Mouse (Mus musculus) liver, adult (tissue): ENCODE measurements around the gene Gm9970.

ENCODE experiments used
- GATA4 ChIP-seq: IDR thresholded peaks from 2 replicates; pipeline ENCODE4 v1.6.1; 2014; ENCODE audit warnings: mild to moderate bottlenecking, low read length; ENCODE audit not compliant: insufficient replicate concordance

Gene Gm9970

GRCm38 (mm10) chr5:31252151-31252550 lies 11.1 kb upstream of the Gm9970 start:
- no peak for TF ChIP-seq GATA4

DNA sequence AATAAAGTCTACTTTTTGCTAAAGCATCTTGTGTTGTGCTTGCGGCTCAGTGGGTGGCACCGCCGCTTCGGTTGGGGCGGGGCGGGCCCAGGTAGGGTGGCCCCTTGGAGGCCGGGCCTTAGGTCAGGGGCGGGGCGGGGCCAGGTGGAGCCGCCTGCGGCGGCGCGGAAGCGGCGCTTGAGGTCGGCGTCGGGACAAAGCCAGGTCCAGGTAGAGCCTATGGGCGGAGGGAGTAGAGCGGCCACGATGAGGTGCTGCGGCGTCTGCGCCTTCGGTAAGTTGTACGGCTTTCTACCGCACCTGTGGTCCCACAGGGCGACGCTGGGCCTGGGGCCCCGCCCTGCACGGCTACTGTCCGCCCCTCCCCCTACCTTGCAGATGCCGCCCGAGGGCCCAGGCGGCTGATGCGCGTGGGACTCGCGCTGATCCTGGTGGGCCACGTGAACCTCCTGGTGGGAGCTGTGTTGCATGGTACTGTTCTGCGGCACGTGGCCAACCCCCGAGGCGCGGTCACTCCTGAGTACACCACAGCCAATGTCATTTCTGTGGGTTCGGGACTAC lies 10.6 kb upstream of the Gm9970 start, which contains the start of gene Krtcap3:
Krtcap3 (plus strand) TSS at position 151 of the 561 bp plus-strand sequence.
- no peak for TF ChIP-seq GATA4

GRCm38 (mm10) chr5:31250716-31251115 lies 9.7 kb upstream of the Gm9970 start:
- no peak for TF ChIP-seq GATA4

- no peak for TF ChIP-seq GATA4
Measured at GRCm38 (mm10) chr5:31242191-31242590, 1.2 kb upstream of the Gm9970 start.

- no peak for TF ChIP-seq GATA4
Measured at GRCm38 (mm10) chr5:31241522-31242034, 546 bp upstream of the Gm9970 start.

DNA sequence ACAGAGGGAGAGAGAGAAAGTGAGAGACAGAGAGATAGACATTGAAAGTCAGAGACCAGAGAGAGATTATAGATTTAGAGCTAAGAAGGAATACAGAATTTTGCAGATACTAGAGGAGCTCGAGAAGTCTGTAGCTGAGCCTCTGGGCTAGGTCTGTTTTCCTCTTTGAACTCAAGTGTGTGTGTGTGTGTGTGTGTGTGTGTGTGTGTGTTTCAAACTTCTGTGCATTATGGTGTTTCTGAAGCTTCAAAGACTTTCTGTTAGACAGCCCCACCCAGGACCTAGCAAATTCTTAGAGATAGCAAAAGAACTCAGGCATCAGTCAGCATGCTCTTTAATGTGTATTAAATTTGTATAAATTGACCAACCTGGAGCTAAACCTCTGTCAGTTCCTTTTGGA lies 14.4 kb downstream of the Gm9970 start:
- TF ChIP-seq GATA4: no peak

DNA sequence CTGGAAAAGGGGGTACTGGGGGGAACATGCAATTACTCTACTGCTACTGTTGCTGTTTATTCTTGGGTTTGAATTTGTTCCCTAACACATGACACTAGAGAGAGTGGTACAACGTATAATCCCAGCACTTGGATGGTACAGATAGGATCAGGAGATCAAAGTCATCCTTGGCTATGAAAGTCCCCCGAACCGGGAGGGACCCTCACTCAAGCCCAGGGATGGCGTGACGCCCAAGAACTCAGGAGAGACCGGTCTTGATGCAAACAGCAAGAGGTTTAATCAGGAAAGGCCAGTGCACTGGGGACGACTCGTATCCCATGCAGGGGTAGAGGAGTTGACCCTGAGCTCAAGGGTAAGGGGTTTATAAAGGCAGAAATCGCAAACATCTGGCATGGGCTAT lies 18.3 kb downstream of the Gm9970 start:
- no peak for TF ChIP-seq GATA4

DNA sequence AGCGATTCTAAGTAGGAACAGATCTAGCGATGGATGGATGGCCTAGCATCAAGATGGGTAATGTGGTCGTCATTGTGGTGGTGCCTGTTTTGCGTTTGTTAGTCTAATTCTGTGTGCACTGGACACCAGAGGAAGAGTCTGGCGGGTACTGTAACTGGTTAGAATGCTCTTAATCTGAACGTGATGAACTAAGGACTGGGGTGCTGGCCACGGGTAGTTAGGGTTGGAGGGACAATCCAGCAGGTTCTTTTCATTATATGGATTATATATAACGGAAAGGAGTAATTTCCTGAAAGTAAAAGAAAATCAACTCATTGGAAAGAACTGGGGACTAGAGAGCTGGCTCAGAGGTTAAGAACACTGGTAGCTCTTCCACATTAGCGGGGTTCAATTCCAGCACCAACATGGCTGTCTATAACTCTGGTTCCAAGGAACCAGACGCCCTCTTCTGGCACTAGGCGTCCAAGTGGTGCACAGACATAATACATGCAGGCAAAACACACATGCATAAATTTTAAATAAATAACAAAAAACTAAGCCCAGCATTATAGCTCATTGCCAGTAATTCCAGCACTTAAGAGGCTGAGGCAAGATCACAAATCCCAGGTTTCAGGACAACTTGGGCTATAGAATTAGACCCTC lies 19.6 kb downstream of the Gm9970 start:
- TF ChIP-seq GATA4: no peak

- TF ChIP-seq GATA4: peak; percentile 6; the same call in 1 of the 2 replicates
Measured at GRCm38 (mm10) chr5:31220448-31221303, 20.4 kb downstream of the Gm9970 start, which contains the start of gene Ppm1g. Ppm1g (minus strand) TSS chr5:31220687.

GRCm38 (mm10) chr5:31219911-31220447 lies 21.1 kb downstream of the Gm9970 start:
- TF ChIP-seq GATA4: no peak

DNA sequence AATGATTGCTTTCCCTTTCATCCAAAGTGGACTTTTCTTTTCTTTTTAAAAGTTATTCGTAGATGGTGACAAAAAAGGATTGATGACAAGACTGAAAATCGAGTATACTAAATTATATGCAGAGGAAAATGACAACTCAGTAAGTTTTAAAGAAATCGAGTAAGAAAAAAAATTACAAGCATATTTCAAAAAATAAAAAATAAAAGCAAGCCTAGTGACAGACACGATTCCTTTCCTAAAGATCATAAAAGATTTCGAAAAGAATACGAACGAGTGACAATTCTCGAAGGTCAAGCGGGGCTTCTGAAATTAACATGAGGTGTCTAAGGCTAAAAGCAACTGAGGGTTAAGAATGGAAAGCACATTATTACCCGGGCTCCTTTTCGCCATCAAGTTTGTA lies 21.6 kb downstream of the Gm9970 start:
- TF ChIP-seq GATA4: no peak

- no peak for TF ChIP-seq GATA4
Measured at GRCm38 (mm10) chr5:31219070-31219469, 22.0 kb downstream of the Gm9970 start.

GRCm38 (mm10) chr5:31218294-31218693 lies 22.7 kb downstream of the Gm9970 start:
- no peak for TF ChIP-seq GATA4

DNA sequence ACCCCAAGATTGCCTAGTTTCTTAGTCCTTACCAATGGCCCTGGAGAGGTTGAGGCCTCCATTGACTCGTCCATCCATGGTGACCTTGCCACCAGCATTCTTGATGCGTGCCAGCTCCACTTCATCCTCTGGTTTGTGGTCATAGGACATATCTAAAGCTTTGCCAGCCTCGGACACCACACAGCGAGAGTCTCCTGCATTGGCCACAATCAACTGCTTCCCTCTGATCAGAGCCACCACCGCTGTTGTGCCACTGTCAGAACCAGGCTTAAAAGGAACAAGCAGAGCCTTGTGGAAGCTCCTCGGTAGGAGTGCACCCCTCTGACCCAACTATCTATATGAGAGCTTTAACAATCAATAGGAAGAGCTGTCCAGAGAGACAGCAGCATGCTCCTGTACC lies 36.6 kb downstream of the Gm9970 start:
- TF ChIP-seq GATA4: no peak

DNA sequence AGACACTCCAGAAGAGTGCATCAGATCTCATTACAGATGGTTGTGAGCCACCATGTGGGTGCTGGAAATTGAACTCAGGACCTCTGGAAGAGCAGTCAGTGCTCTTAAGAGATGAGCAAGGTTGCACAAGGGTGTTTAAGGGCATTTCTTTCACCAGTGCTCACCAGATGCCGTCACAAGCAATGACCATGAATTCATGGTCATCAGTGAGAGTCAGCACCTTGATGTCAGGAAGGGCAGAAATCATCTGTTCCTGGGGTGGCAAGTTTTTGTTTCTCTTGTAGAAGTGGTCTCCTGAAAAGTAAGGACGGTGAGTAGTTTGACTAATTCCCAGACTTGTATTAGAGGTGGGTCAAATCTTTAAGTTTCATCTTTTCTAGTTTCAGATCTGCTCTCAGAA lies 37.2 kb downstream of the Gm9970 start:
- TF ChIP-seq GATA4: no peak
